Mouse (Mus musculus) cerebellum, adult 18-20 months (tissue): Measurements from ENCODE around the gene Lrwd1.
"Not testable (repeated sequence)": the region's sequence is repeated elsewhere in the genome, so short reads cannot be mapped to it uniquely, and the experiment has no call there.

ENCODE experiments used
- DNase-seq, 2 experiments: peaks; one replicate each; pipeline ENCODE4 v3.0.0; 2021

Lrwd1 gene

GRCm38 (mm10) chr5:136135571-136136291 lies at the start of gene Lrwd1, which contains the start of gene Alkbh4:
Gene Lrwd1 (minus strand): TSS chr5:136136074.
Gene Alkbh4 (plus strand): TSS chr5:136136146.
- DNase-seq, result peak; percentile 96 to 97

- no peak for DNase-seq
Observed at GRCm38 (mm10) chr5:136183766-136184165, 47.9 kb upstream of the Lrwd1 start.

GRCm38 (mm10) chr5:136182830-136183229 lies 47.0 kb upstream of the Lrwd1 start:
- DNase-seq, result no peak

GRCm38 (mm10) chr5:136182049-136182448 lies 46.2 kb upstream of the Lrwd1 start:
- DNase-seq, result no peak

- no peak for DNase-seq
Observed at GRCm38 (mm10) chr5:136181197-136181596, 45.3 kb upstream of the Lrwd1 start.

GRCm38 (mm10) chr5:136179594-136179993 lies 43.7 kb upstream of the Lrwd1 start:
- DNase-seq, result no peak

GRCm38 (mm10) chr5:136173606-136174463 lies 38.0 kb upstream of the Lrwd1 start:
- peak; percentile 71 for DNase-seq

- DNase-seq, result no peak
Observed at GRCm38 (mm10) chr5:136172939-136173338, 37.1 kb upstream of the Lrwd1 start.

GRCm38 (mm10) chr5:136171363-136172341 lies 35.8 kb upstream of the Lrwd1 start:
- DNase-seq, result no peak

- DNase-seq, result peak; percentile 88 to 89
Observed at GRCm38 (mm10) chr5:136170512-136171362, 34.9 kb upstream of the Lrwd1 start, which contains the start of gene Orai2. Gene Orai2 (minus strand): TSS chr5:136170713.

- DNase-seq, result peak; percentile 40 to 55
Observed at GRCm38 (mm10) chr5:136169626-136170511, 34.0 kb upstream of the Lrwd1 start.

GRCm38 (mm10) chr5:136168071-136168470 lies 32.2 kb upstream of the Lrwd1 start:
- DNase-seq, result no peak

GRCm38 (mm10) chr5:136167296-136167695 lies 31.4 kb upstream of the Lrwd1 start:
- no peak for DNase-seq

- DNase-seq, result peak; percentile 20 to 27
Observed at GRCm38 (mm10) chr5:136165246-136165645, 29.4 kb upstream of the Lrwd1 start.

- peak; percentile 46 to 59 for DNase-seq
Observed at GRCm38 (mm10) chr5:136163807-136164474, 28.1 kb upstream of the Lrwd1 start.

GRCm38 (mm10) chr5:136160084-136160483 lies 24.2 kb upstream of the Lrwd1 start:
- not testable (repeated sequence) for DNase-seq

GRCm38 (mm10) chr5:136155399-136155798 lies 19.5 kb upstream of the Lrwd1 start:
- DNase-seq, result no peak

- no peak for DNase-seq
Observed at GRCm38 (mm10) chr5:136152365-136152764, 16.5 kb upstream of the Lrwd1 start.

GRCm38 (mm10) chr5:136149134-136149576 lies 13.3 kb upstream of the Lrwd1 start:
- not testable (repeated sequence) for DNase-seq

GRCm38 (mm10) chr5:136147704-136148103 lies 11.8 kb upstream of the Lrwd1 start:
- no peak for DNase-seq
